Mouse (Mus musculus) adrenal gland, adult 10 weeks (tissue): ENCODE data around the gene Actr8. TPM values are rescaled to one million over a fixed set of nuclear protein-coding genes. Genes with fewer than 3 reads are reported as not detected.

Experiments used
- polyA plus RNA-seq: library from polyadenylated mRNA; stranded (reverse); fragments of 350-450 nt; fragmentation: Illumina TruSeq; extraction: RNeasy Lipid Tissue Mini Kit (QIAGEN cat#74804); gene quantifications from one replicate; pipeline ENCODE4 v1.2.3, GENCODE M21; 2014; ENCODE audit warnings: low read depth, low replicate concordance

Actr8 gene
- polyA plus RNA-seq: 28.8 TPM

GRCm38 (mm10) chr14:29978254-29979204 lies at the start of gene Actr8:
Gene Actr8, plus strand, starts transcription at chr14:29978337.

GRCm38 (mm10) chr14:29968075-29968821 lies 9.9 kb upstream of the Actr8 start, which contains the start of gene Selenok:
Gene Selenok, plus strand, starts transcription at chr14:29968308.

GRCm38 (mm10) chr14:30008733-30009575 lies 30.8 kb downstream of the Actr8 start, which contains the start of the genes Il17rb and Chdh:
Gene Il17rb, minus strand, starts transcription at chr14:30008896.
Gene Chdh, plus strand, starts transcription at chr14:30009023.

Other genes starting within 250 kb of the Actr8 start
- gene Selenok, start 10.0 kb upstream of the Actr8 start, polyA plus RNA-seq: 137 TPM
- 0.52 TPM for gene Il17rb, start 30.6 kb downstream of the Actr8 start, polyA plus RNA-seq
- gene Chdh, start 30.7 kb downstream of the Actr8 start, polyA plus RNA-seq: 3.4 TPM